Mouse (Mus musculus) liver, adult 2 months (tissue): ENCODE results near the gene Wipf1. TPM values are rescaled to one million over a fixed set of nuclear protein-coding genes. Genes with fewer than 3 reads are reported as not detected.

Source experiments
- DNase-seq: peaks from one replicate; pipeline ENCODE4 v3.0.0-alpha.2; 2011; ENCODE audit warnings: low read depth, low spot score; ENCODE audit errors: extremely low read depth
- H3K27ac ChIP-seq: fragments of 200-500 bp; replicated peaks from 2 replicates; pipeline ENCODE4 v1.5.1; 2012; ENCODE audit warnings: low read depth, mild to moderate bottlenecking, control low read depth, inconsistent platforms, low read length; ENCODE audit not compliant: insufficient read depth
- H3K27me3 ChIP-seq: fragments of 200-500 bp; 2 replicates; pipeline ENCODE4 v1.6.1; 2012; ENCODE audit warnings: mild to moderate bottlenecking, moderate library complexity, low read length, inconsistent platforms; ENCODE audit not compliant: control insufficient read depth, insufficient read depth
- H3K36me3 ChIP-seq: fragments of 200-500 bp; 2 replicates; pipeline ENCODE4 v1.6.1; 2012; ENCODE audit warnings: low read length, inconsistent platforms; ENCODE audit not compliant: control insufficient read depth, insufficient read depth
- H3K4me1 ChIP-seq: fragments of 200-500 bp; 2 replicates; pipeline ENCODE4 v1.6.1; 2011; ENCODE audit warnings: low read length; ENCODE audit not compliant: control insufficient read depth, insufficient read depth
- H3K4me3 ChIP-seq: fragments of 200-500 bp; 2 replicates; pipeline ENCODE4 v1.5.1; 2011; ENCODE audit warnings: low read depth, mild to moderate bottlenecking, control low read depth, low read length, moderate library complexity; ENCODE audit not compliant: insufficient read depth
- H3K79me2 ChIP-seq: fragments of 200-500 bp; 2 replicates; pipeline ENCODE4 v1.6.1; 2012; ENCODE audit warnings: inconsistent platforms, mild to moderate bottlenecking, low read length, moderate library complexity; ENCODE audit not compliant: control insufficient read depth, insufficient read depth
- H3K9ac ChIP-seq: fragments of 200-500 bp; 2 replicates; pipeline ENCODE4 v1.6.1; 2012; ENCODE audit warnings: low read depth, mild to moderate bottlenecking, control low read depth, inconsistent platforms, low read length
- CTCF ChIP-seq: fragments of 200-500 bp; IDR thresholded peaks from 2 replicates; pipeline ENCODE4 v1.5.1; 2011; ENCODE audit warnings: low read depth, low read length, control low read depth
- POLR2A ChIP-seq: fragments of 200-500 bp; IDR thresholded peaks from 2 replicates; pipeline ENCODE4 v1.6.1; 2011; ENCODE audit warnings: low read length, control low read depth; ENCODE audit not compliant: insufficient read depth; ENCODE audit errors: extremely low read depth
- WGBS: fragments of 180-500 bp; shearing (Covaris S2); methylation state at CpG from one replicate; pipeline ENCODE4 v1.1.7; 2018; 5-methylcytosine and 5-hydroxymethylcytosine counted together
- polyA plus RNA-seq: library from polyadenylated mRNA; depleted of rRNA; stranded (reverse); fragments of >200 nt; gene quantifications from 2 replicates; pipeline ENCODE4 v1.2.3, GENCODE M21; 2012
- total RNA-seq: library from RNA; depleted of rRNA; stranded (reverse); fragments of >200 nt; gene quantifications from 2 replicates; pipeline ENCODE4 v1.2.3, GENCODE M21; 2014

The Wipf1 gene
- total and polyA plus RNA-seq, 2 experiments, result 1.4 to 1.7 TPM

DNA sequence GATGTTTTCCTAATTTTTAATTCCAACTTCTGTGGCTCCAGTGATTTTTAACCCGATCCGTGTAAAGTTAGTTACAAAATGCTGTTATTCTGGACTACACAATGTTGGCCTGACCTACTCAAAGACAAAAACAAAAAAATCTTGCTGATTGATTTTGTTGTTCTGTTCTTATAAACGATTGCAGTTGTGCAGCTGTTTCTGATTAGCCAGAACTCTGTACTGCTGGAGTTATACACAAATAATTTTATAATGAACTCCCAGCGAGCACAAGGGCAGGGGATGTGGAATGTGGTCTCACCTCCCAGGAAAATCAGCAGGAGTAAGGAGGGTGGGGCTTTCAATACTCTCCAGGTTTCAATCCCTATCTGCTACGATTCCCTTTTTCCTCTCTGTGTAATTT, 10.6 kb downstream of the Wipf1 start:
- no peak overlapping the region for H3K4me3 ChIP-seq
- H3K9ac ChIP-seq, result no peak overlapping the region
- no peaks in the 10 kb centered on the region for H3K36me3 ChIP-seq
- WGBS, result 88% methylated on average over 5 of the region's 5 CpGs
- TF ChIP-seq POLR2A (no peak), CTCF (no peak)
- H3K79me2 ChIP-seq, result no peaks in the 10 kb centered on the region
- H3K27ac ChIP-seq, result no peak overlapping the region
- H3K27me3 ChIP-seq, result no peaks in the 10 kb centered on the region
- H3K4me1 ChIP-seq, result no peaks in the 10 kb centered on the region
- DNase-seq, result no peak

DNA sequence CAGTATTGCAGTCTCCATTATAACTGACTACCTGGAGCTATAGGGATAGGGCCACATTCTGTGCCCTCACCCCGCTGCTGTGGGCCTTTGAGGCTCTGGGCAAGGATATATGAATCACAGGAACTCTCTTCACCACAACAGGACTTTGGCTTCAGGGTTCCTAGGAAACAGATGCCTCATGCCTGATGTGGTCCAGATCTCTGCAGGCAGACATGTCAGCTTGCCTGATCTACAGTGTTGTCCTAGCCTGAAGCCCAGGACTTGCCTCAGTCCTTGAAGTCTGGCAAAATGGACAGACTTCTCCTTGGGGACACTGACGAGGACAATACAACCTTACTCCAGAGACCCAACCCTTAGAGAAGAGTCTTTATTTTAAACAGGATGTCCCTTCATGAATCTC, 11.2 kb downstream of the Wipf1 start:
- DNase-seq, result no peak
- no peaks in the 10 kb centered on the region; the same call in 1 of the 2 replicates for H3K4me1 ChIP-seq
- H3K36me3 ChIP-seq, result no peaks in the 10 kb centered on the region
- no peak overlapping the region for H3K27ac ChIP-seq
- TF ChIP-seq CTCF (no peak), POLR2A (no peak)
- H3K79me2 ChIP-seq, result no peaks in the 10 kb centered on the region
- H3K27me3 ChIP-seq, result no peaks in the 10 kb centered on the region
- H3K9ac ChIP-seq, result no peak overlapping the region
- 91% methylated on average over 2 of the region's 2 CpGs for WGBS
- no peak overlapping the region for H3K4me3 ChIP-seq

- TF ChIP-seq POLR2A, result no peak
- TF ChIP-seq CTCF, result no peak
- no peak overlapping the region for H3K27ac ChIP-seq
- whole genome bisulfite sequencing, result 89% methylated on average over 6 of the region's 6 CpGs
- peaks cover 4% of the 10 kb centered on the region for H3K4me1 ChIP-seq
- no peak overlapping the region for H3K4me3 ChIP-seq
- DNase-seq, result no peak
- no peaks in the 10 kb centered on the region for H3K36me3 ChIP-seq
- peaks cover 2% of the 10 kb centered on the region; the same call in 1 of the 2 replicates for H3K79me2 ChIP-seq
- H3K9ac ChIP-seq, result no peak overlapping the region
- H3K27me3 ChIP-seq, result no peaks in the 10 kb centered on the region
Observed at GRCm38 (mm10) chr2:73514178-73514577, 15.4 kb downstream of the Wipf1 start.

DNA sequence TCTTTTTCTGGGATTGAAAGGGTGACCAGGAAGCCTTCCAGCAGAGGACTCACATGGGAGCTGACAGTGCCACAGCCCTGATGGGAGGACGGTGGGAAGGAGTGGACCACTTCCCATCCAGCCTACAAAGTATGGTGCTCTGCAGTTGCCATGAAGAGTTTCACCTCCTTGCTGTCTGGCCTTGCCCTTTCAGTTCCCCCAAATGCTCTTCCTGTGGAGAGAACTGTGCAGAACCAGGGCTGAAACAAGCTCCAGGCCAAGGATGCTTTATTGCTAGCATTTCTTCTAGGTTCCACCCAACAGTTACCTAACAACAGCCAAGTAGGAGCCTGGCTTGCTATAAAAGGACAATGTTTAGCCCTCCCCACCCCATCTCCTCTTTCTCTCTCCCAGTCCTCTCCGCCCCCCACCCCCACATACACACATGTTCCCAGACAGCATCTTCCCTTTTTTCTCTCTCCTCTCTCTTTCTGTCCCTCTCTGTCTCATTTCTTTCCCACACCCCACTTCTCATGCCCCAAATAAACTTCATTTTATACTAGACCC, 16.3 kb downstream of the Wipf1 start:
- H3K79me2 ChIP-seq, result peaks cover 2% of the 10 kb centered on the region; the same call in 1 of the 2 replicates
- no peak overlapping the region for H3K27ac ChIP-seq
- no peak overlapping the region for H3K9ac ChIP-seq
- no peaks in the 10 kb centered on the region for H3K36me3 ChIP-seq
- TF ChIP-seq POLR2A (no peak), CTCF (no peak)
- H3K4me3 ChIP-seq, result no peak overlapping the region
- WGBS, result 88% methylated on average over 2 of the region's 2 CpGs
- DNase-seq, result peak; percentile 23
- no peaks in the 10 kb centered on the region for H3K27me3 ChIP-seq
- H3K4me1 ChIP-seq, result peaks cover 4% of the 10 kb centered on the region

DNA sequence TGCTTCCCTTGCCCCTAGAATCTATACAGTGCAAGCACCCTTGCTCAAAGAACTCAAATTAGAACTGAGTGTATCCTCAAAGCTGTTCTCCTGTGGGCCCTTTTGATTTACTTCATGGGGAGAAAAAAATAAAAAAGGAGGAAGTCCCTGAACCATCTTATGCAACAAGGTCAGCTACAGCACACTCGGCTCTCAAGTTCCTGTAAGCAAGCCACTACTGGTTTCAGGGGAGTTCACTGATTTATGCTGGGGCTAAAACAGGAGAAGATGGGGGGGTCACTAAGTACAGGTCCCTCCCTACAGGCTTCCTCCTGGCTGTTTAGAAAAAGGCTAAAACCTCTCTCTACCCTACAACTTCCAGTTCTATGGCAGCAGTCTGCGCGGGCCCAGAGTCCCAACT, 17.5 kb downstream of the Wipf1 start:
- Histone ChIP-seq H3K4me1 (peaks cover 6% of the 10 kb centered on the region), H3K4me3 (no peak overlapping the region), H3K79me2 (peaks cover 2% of the 10 kb centered on the region; the same call in 1 of the 2 replicates), H3K27me3 (no peaks in the 10 kb centered on the region), H3K36me3 (no peaks in the 10 kb centered on the region), H3K27ac (peak overlapping the region; percentile 54), H3K9ac (no peak overlapping the region)
- DNase-seq, result peak; percentile 43
- no peak for TF ChIP-seq POLR2A
- TF ChIP-seq CTCF, result no peak
- 75% methylated on average over 3 of the region's 3 CpGs for WGBS

- WGBS, result 68% methylated on average over 7 of the region's 7 CpGs
- H3K4me3 ChIP-seq, result no peak overlapping the region
- no peak for DNase-seq
- no peaks in the 10 kb centered on the region for H3K36me3 ChIP-seq
- H3K4me1 ChIP-seq, result peaks cover 6% of the 10 kb centered on the region
- peaks cover 2% of the 10 kb centered on the region; the same call in 1 of the 2 replicates for H3K79me2 ChIP-seq
- H3K27me3 ChIP-seq, result no peaks in the 10 kb centered on the region
- H3K27ac ChIP-seq, result no peak overlapping the region
- H3K9ac ChIP-seq, result no peak overlapping the region
- TF ChIP-seq POLR2A (no peak), CTCF (no peak)
Observed at GRCm38 (mm10) chr2:73510731-73511360, 18.7 kb downstream of the Wipf1 start.
